Mouse (Mus musculus) c-Kit-positive CD71-negative TER-119-negative erythroid progenitor cells, embryonic 14.5 days (primary cell): ENCODE measurements around the gene Gm21317.
"Not testable (repeated sequence)": the region's sequence is repeated elsewhere in the genome, so short reads cannot be mapped to it uniquely, and the experiment has no call there.

Experiments used
- DNase-seq: peaks from one replicate; pipeline ENCODE4 v3.0.0-alpha.2; 2013; ENCODE audit warnings: low read depth

Gm21317 gene

GRCm38 (mm10) chrY:82224927-82225326 lies at the start of gene Gm21317:
Gene Gm21317 (plus strand): TSS chrY:82225227.
- DNase-seq: not testable (repeated sequence)
